Mouse (Mus musculus): ENCODE data around the gene Gm20517.

DNA sequence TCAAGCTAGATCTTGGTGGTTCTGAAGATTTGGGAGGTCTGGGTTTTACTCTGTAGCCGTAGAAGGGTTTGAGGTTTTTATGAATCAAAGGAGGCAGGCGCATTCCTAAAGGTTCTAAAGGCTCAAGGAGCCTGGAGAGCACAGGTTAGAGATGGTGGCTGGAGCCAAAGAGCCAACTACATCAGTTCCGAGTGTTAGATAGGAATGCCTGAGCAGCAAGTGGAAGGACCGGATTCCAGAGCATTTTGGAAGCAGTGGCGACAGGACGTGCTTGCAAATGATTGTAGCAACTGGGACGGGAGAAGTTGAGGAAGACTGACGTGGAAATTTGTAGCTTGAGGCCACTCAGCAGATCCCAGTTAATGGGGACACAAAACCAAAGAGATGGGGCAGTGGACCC lies 37.4 kb upstream of the Gm20517 start:
- TF ChIP-seq CTCF (IDR thresholded peaks at IDR 0.05; ENCODE audit: borderline replicate concordance, insufficient read depth, low read length) (no peak), POLR2A (IDR thresholded peaks at IDR 0.05; ENCODE audit: low read depth, low read length) (no peak)

All from embryonic fibroblast, embryonic 13.5 days (primary cell).